Mouse (Mus musculus) liver, adult 2 months (tissue): ENCODE data around the gene Lrrc63. TPM values are rescaled to one million over a fixed set of nuclear protein-coding genes. Genes with fewer than 3 reads are reported as not detected.

Experiments used
- DNase-seq: peaks from one replicate; pipeline ENCODE4 v3.0.0-alpha.2; 2011; ENCODE audit warnings: low read depth, low spot score; ENCODE audit errors: extremely low read depth
- H3K27ac ChIP-seq: fragments of 200-500 bp; replicated peaks from 2 replicates; pipeline ENCODE4 v1.5.1; 2012; ENCODE audit warnings: low read depth, mild to moderate bottlenecking, control low read depth, inconsistent platforms, low read length; ENCODE audit not compliant: insufficient read depth
- H3K27me3 ChIP-seq: fragments of 200-500 bp; 2 replicates; pipeline ENCODE4 v1.6.1; 2012; ENCODE audit warnings: mild to moderate bottlenecking, moderate library complexity, low read length, inconsistent platforms; ENCODE audit not compliant: control insufficient read depth, insufficient read depth
- H3K36me3 ChIP-seq: fragments of 200-500 bp; 2 replicates; pipeline ENCODE4 v1.6.1; 2012; ENCODE audit warnings: low read length, inconsistent platforms; ENCODE audit not compliant: control insufficient read depth, insufficient read depth
- H3K4me1 ChIP-seq: fragments of 200-500 bp; 2 replicates; pipeline ENCODE4 v1.6.1; 2011; ENCODE audit warnings: low read length; ENCODE audit not compliant: control insufficient read depth, insufficient read depth
- H3K4me3 ChIP-seq: fragments of 200-500 bp; 2 replicates; pipeline ENCODE4 v1.5.1; 2011; ENCODE audit warnings: low read depth, mild to moderate bottlenecking, control low read depth, low read length, moderate library complexity; ENCODE audit not compliant: insufficient read depth
- H3K79me2 ChIP-seq: fragments of 200-500 bp; 2 replicates; pipeline ENCODE4 v1.6.1; 2012; ENCODE audit warnings: inconsistent platforms, mild to moderate bottlenecking, low read length, moderate library complexity; ENCODE audit not compliant: control insufficient read depth, insufficient read depth
- H3K9ac ChIP-seq: fragments of 200-500 bp; 2 replicates; pipeline ENCODE4 v1.6.1; 2012; ENCODE audit warnings: low read depth, mild to moderate bottlenecking, control low read depth, inconsistent platforms, low read length
- CTCF ChIP-seq: fragments of 200-500 bp; IDR thresholded peaks from 2 replicates; pipeline ENCODE4 v1.5.1; 2011; ENCODE audit warnings: low read depth, low read length, control low read depth
- POLR2A ChIP-seq: fragments of 200-500 bp; IDR thresholded peaks from 2 replicates; pipeline ENCODE4 v1.6.1; 2011; ENCODE audit warnings: low read length, control low read depth; ENCODE audit not compliant: insufficient read depth; ENCODE audit errors: extremely low read depth
- WGBS: fragments of 180-500 bp; shearing (Covaris S2); methylation state at CpG from one replicate; pipeline ENCODE4 v1.1.7; 2018; 5-methylcytosine and 5-hydroxymethylcytosine counted together
- polyA plus RNA-seq: library from polyadenylated mRNA; depleted of rRNA; stranded (reverse); fragments of >200 nt; gene quantifications from 2 replicates; pipeline ENCODE4 v1.2.3, GENCODE M21; 2012
- total RNA-seq: library from RNA; depleted of rRNA; stranded (reverse); fragments of >200 nt; gene quantifications from 2 replicates; pipeline ENCODE4 v1.2.3, GENCODE M21; 2014

Lrrc63 gene
- total and polyA plus RNA-seq, 2 experiments, result under 0.01 to 0.04 TPM

DNA sequence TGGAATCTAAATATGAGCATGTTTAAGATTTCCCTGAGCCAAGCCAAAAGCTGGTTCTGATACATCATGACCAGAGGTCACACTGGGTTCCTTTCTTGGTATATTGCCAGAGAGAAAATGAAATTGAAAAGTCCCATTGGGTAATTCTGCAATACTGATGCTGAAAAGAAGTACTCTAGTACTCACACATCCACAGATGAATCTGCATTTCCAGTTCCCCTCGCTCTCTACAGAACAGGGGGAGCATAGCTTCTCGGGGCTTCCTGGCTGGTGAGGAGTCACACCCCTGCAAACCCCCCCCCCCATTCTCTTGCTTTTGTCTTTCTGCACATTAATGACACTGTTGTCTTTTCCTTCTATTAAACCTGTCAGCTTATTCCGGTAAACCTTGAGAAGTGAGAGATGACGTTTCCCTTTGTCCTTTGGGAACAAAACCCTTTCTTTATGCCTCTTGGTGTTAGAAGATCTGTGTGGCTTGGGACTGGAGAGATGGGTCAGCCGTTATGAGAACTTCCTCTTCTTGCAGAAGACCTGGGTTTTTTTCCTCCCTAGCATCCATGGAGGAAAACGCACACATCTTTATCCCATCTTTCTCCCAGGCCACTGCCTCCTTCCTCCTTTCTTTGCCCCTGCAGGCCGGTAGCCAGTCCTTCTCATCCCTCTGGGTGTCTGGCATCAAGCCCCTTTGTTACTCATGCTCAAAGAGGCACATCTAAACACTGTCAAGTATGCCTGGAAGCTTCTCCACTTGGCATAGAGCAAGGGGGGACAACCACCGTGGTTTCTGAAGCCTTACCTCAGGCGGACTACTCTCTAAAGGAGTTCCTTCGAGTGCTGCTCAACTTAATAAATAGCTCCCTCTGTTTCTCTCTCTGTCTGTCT lies 55.1 kb downstream of the Lrrc63 start:
- Histone ChIP-seq H3K27me3 (no peaks in the 10 kb centered on the region), H3K79me2 (no peaks in the 10 kb centered on the region), H3K9ac (no peak overlapping the region), H3K4me1 (no peaks in the 10 kb centered on the region), H3K36me3 (no peaks in the 10 kb centered on the region), H3K4me3 (no peak overlapping the region), H3K27ac (no peak overlapping the region)
- no peak for DNase-seq
- TF ChIP-seq CTCF (no peak), POLR2A (no peak)
- WGBS, result 80% methylated on average over 10 of the region's 10 CpGs

DNA sequence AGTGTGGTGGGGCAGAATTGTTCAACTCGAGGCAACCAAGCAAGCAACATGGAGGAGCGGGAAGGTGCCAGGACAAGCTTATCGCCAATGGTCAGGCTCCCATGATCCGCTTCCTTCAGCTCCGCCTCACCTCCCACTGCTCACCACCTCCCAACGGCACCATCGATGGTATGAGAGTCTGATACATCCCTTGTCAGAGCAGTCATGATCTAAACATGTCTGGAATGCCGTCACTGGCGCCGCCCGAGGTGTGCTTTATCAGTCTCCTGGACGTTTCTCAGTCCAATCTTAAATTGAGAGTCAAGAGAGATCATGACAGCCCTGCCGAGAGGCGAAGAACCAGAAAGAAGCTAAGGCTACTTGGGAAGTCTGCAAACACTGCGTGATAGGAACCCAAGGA lies 59.6 kb downstream of the Lrrc63 start:
- DNase-seq, result no peak
- 85% methylated on average over 15 of the region's 15 CpGs for WGBS
- Histone ChIP-seq H3K27ac (no peak overlapping the region), H3K27me3 (no peaks in the 10 kb centered on the region), H3K4me1 (no peaks in the 10 kb centered on the region), H3K9ac (no peak overlapping the region), H3K4me3 (no peak overlapping the region), H3K79me2 (no peaks in the 10 kb centered on the region), H3K36me3 (no peaks in the 10 kb centered on the region)
- no peak for TF ChIP-seq CTCF
- no peak for TF ChIP-seq POLR2A

DNA sequence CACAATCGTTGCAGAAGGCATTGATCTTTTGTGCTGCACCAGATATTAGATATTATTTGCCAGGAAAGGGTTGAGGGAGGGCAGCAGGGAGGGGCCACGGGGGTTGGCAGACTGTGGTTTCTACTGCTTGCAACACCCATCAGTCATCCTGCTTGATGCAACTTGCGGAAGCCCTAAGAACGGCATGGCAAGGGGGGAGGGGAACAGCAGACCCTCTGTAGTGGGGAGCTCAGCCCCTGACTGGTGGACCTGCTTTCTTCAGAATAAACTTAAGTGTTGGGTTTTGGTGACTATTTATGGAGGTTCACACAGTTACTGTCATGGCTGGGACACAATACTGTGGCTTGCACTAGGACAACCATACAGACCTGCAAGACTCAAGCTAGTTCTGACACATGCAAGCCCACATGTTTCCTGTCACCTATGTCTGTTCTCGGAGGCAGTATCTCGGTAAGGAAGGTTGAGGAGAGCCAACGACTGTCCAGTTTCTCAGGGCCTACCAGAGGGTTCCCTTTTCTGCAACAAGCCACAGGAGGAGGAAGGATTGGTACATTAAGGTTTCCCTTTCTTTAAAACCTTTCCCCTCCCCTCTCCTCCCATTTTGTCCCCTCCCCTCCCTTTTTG lies 61.2 kb downstream of the Lrrc63 start:
- Histone ChIP-seq H3K27ac (no peak overlapping the region), H3K79me2 (no peaks in the 10 kb centered on the region), H3K4me1 (no peaks in the 10 kb centered on the region), H3K4me3 (no peak overlapping the region), H3K9ac (no peak overlapping the region), H3K36me3 (no peaks in the 10 kb centered on the region), H3K27me3 (no peaks in the 10 kb centered on the region)
- 61% methylated on average over 7 of the region's 7 CpGs for WGBS
- no peak for TF ChIP-seq POLR2A
- TF ChIP-seq CTCF, result no peak
- no peak for DNase-seq

DNA sequence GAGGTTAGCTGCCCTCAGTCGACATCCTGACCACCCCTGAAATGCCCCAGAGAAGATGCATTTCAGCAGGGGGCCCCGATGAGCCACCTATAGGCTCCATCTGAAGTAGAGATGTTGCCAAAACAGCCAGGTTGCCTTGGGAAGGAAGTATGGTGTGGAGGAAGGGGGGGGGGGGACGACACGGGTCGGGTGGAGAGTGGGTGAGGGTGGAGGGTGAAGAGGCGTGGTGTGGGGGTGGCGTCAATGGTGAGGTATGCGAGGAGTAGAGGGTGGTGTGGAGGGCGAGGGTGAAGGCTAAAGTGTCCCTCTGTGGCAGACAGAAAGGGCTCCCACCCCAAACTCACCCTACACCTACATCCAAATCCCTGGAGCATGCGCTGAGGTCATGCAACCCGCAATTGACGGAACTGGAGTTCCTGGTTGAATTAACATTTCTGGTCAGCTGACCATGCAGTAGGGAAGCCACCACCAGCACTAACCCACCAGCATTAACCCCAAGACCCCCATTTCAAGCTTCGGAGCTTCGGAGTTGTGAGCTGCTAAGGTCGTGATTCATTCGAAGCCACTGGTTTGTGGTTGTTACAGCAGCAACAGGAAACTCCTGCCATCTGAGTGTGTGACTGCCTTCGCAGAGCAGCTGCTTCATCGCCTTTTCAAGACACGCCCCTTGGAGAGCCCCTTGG lies 62.1 kb downstream of the Lrrc63 start:
- Histone ChIP-seq H3K27me3 (no peaks in the 10 kb centered on the region), H3K79me2 (no peaks in the 10 kb centered on the region), H3K4me3 (peak overlapping the region; percentile 15; the same call in 1 of the 2 replicates), H3K27ac (no peak overlapping the region), H3K4me1 (no peaks in the 10 kb centered on the region), H3K9ac (no peak overlapping the region), H3K36me3 (no peaks in the 10 kb centered on the region)
- 80% methylated on average over 19 of the region's 19 CpGs for WGBS
- TF ChIP-seq POLR2A (no peak), CTCF (no peak)
- DNase-seq, result no peak

DNA sequence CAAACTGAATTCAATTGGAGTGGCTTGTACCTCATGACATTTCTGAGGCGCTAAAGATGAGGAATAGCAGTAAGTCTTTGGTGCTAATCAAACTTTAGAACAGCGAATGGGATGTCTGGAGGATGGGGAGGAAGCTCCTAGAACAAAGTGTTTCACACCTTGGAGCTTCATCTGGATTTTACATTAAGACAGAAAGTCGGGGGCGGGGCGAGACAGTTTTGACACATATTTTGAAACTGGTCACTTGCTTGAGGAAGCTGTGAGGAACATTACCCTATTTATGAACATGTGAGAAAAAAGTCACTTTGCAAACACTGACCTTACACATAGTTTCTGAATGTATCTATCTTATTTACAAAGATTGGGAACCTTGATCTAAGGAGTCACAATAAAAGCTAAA lies 65.5 kb downstream of the Lrrc63 start:
- H3K9ac ChIP-seq, result no peak overlapping the region
- WGBS, result 87% methylated on average over 5 of the region's 5 CpGs
- no peaks in the 10 kb centered on the region for H3K27me3 ChIP-seq
- H3K4me1 ChIP-seq, result no peaks in the 10 kb centered on the region
- H3K79me2 ChIP-seq, result no peaks in the 10 kb centered on the region
- H3K36me3 ChIP-seq, result no peaks in the 10 kb centered on the region
- DNase-seq, result no peak
- TF ChIP-seq POLR2A (no peak), CTCF (no peak)
- no peak overlapping the region for H3K27ac ChIP-seq
- no peak overlapping the region for H3K4me3 ChIP-seq
